Mouse (Mus musculus) heart, embryonic 11.5 days (tissue): ENCODE data around the gene Nepn. TPM values are rescaled to one million over a fixed set of nuclear protein-coding genes. Genes with fewer than 3 reads are reported as not detected.
"Not testable (repeated sequence)": the region's sequence is repeated elsewhere in the genome, so short reads cannot be mapped to it uniquely, and the experiment has no call there.

ENCODE experiments used
- ATAC-seq: fragments of 200-750 bp; cut with Nextera tagmentation; replicated peaks from 2 replicates; pipeline ENCODE4 v1.8.0; 2017; ENCODE audit warnings: moderate library complexity; ENCODE audit not compliant: insufficient number of reproducible peaks, low FRiP score, low TSS enrichment
- H3K27ac ChIP-seq: fragments of 300-500 bp; sonication (generic); 2 replicates; pipeline ENCODE4 v1.5.1; 2014; ENCODE audit warnings: mild to moderate bottlenecking, low read depth, low read length
- H3K27me3 ChIP-seq: fragments of 300-500 bp; sonication (generic); 2 replicates; pipeline ENCODE4 v1.6.1; 2014; ENCODE audit warnings: mild to moderate bottlenecking, low read length, mixed read lengths; ENCODE audit not compliant: control insufficient read depth, insufficient read depth
- H3K36me3 ChIP-seq: fragments of 300-500 bp; sonication (generic); 2 replicates; pipeline ENCODE4 v1.6.1; 2014; ENCODE audit warnings: mild to moderate bottlenecking, low read length, moderate library complexity, mixed read lengths; ENCODE audit not compliant: control insufficient read depth, insufficient read depth
- H3K4me1 ChIP-seq: fragments of 300-500 bp; sonication (generic); 2 replicates; pipeline ENCODE4 v1.6.1; 2014; ENCODE audit warnings: low read length; ENCODE audit not compliant: control insufficient read depth, insufficient read depth
- H3K4me2 ChIP-seq: fragments of 300-500 bp; sonication (generic); 2 replicates; pipeline ENCODE4 v1.6.1; 2014; ENCODE audit warnings: mild to moderate bottlenecking, moderate library complexity
- H3K4me3 ChIP-seq: fragments of 300-500 bp; sonication (generic); 2 replicates; pipeline ENCODE4 v1.5.1; 2014; ENCODE audit warnings: low read depth, low read length
- H3K9ac ChIP-seq: fragments of 300-500 bp; sonication (generic); 2 replicates; pipeline ENCODE4 v1.6.1; 2014; ENCODE audit warnings: mild to moderate bottlenecking, low read depth, low read length, moderate library complexity
- H3K9me3 ChIP-seq: fragments of 300-500 bp; sonication (generic); replicated peaks from 2 replicates; pipeline ENCODE4 v1.6.1; 2016; ENCODE audit warnings: low read length; ENCODE audit not compliant: control insufficient read depth
- WGBS: fragments of 180-500 bp; shearing (Covaris S2); extraction: QIAGEN DNeasy Blood & Tissue Kit; methylation state at CpG from one replicate; pipeline ENCODE4 v1.1.7; 2014; ENCODE audit not compliant: insufficient replicate concordance; 5-methylcytosine and 5-hydroxymethylcytosine counted together
- polyA plus RNA-seq: library from polyadenylated mRNA; unstranded; fragments of >200 nt; fragmentation: Nextera tagmentation; extraction: Ambion mirVana; gene quantifications from 2 replicates; pipeline ENCODE4 v1.2.1, GENCODE M21; 2014

The Nepn gene
- polyA plus RNA-seq: 0.16 TPM in 1 of 2 replicates, not detected in the other

DNA sequence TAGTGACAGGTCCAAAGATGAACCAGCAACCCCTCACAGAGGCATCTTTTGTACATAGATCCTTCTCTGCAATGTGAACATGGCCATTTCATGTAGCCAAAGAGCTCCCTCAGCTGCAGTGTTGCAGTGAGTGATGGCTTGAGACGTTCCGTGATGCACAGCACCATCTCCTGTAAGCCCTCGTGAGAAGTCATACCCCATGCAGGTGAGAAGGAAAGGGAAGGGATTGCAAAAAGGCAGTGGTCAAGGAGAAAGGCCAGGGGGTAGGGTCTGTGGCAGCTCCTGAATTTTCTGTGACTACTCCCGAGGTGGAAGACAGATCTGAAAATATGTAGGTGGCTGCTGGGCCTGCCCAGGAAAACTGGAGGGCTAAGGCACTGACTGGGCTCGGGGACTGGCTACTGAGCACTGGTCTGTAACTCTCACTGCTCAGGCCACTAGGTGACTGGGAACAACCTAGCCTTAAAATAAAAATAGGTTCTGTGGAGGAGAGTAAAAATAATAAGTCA is at the start of gene Nepn:
TSS of gene Nepn (plus strand) at position 51 of the 509 bp plus-strand sequence.
- H3K4me2 ChIP-seq: no peak within 1 kb of the TSS
- no peaks in the 10 kb centered on the region for H3K36me3 ChIP-seq
- 66% methylated on average over 5 of the region's 5 CpGs for WGBS
- H3K9ac ChIP-seq: no peak within 1 kb of the TSS
- no peaks in the 10 kb centered on the region for H3K9me3 ChIP-seq
- ATAC-seq: no peak
- H3K4me1 ChIP-seq: no peaks in the 10 kb centered on the region
- no peak within 1 kb of the TSS for H3K27ac ChIP-seq
- H3K27me3 ChIP-seq: no peaks in the 10 kb centered on the region
- H3K4me3 ChIP-seq: no peak within 1 kb of the TSS

DNA sequence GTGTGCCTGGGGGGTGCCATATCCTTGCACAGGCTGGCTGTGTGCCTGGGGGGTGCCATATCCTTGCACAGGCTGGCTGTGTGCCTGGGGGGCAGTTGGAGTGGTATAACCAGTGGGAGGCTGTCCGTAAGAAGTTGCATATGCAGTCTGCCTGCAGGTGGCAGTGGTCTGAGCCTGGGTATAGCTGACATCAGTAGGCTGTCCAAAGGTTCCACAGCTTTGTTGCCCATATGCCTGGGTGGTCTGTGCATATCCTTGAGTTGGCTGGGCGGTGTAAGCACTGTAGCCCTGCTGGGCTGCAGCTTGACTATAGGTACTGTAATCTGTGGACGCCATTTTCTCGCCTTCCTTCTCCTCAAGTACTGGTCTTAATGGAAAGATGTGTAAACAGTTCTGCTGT is 45.4 kb upstream of the Nepn start:
- WGBS: 87% methylated on average over 4 of the region's 4 CpGs
- not testable (repeated sequence) for H3K9me3 ChIP-seq, H3K4me3 ChIP-seq, H3K27ac ChIP-seq, ATAC-seq, H3K9ac ChIP-seq, H3K4me1 ChIP-seq, H3K27me3 ChIP-seq, H3K4me2 ChIP-seq
- H3K36me3 ChIP-seq: peaks cover 22% of the 10 kb centered on the region

DNA sequence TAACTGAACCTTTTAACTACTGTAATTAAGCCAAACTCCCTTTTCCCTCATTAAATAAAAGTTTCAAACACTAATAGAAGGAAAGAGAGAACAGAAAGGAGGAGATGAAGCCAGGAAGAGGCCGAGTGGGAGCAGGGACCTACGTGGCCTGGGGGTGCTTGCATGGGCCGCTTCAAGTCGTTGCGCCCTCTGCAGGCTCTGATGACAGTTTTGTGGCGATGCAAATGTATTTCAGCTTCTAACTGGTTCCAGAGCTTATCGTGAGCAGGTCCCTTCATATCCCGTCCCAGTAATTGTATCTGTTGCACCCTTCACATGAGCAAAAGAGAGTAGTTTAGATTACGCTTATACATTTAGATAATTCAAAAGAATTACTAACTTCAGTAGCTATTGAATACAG is 35.6 kb upstream of the Nepn start:
- H3K27ac ChIP-seq: no peak overlapping the region
- H3K4me2 ChIP-seq: no peak overlapping the region
- peaks cover 16% of the 10 kb centered on the region for H3K36me3 ChIP-seq
- H3K9me3 ChIP-seq: no peaks in the 10 kb centered on the region
- no peak for ATAC-seq
- no peaks in the 10 kb centered on the region for H3K27me3 ChIP-seq
- H3K4me1 ChIP-seq: no peaks in the 10 kb centered on the region
- no peak overlapping the region for H3K4me3 ChIP-seq
- WGBS: 77% methylated on average over 9 of the region's 9 CpGs
- H3K9ac ChIP-seq: no peak overlapping the region

DNA sequence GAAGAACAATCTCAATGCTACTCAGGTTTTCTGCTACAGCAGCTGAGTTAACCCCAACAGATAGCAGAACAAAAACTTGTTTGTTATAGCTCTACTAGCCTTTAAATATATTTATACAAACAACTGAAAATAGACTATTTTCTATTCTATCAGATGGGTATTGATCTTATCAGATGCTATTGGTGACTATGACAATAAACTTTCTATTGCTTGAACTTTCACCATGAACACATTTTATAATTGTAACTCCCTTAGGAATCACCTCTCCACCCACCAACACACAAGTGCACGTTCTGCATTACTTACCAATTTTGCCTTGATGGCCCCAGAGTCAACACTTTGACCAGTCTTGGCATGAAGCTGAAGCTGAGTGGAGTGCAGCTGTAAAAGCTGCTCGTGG is 30.3 kb upstream of the Nepn start, which contains the start of gene Gm26741:
TSS of gene Gm26741 (plus strand) at position 301 of the 400 bp plus-strand sequence.
- no peaks in the 10 kb centered on the region for H3K27me3 ChIP-seq
- ATAC-seq: no peak
- no peaks in the 10 kb centered on the region for H3K9me3 ChIP-seq
- no peaks in the 10 kb centered on the region for H3K36me3 ChIP-seq
- no peak within 1 kb of the TSS for H3K4me2 ChIP-seq
- H3K9ac ChIP-seq: no peak within 1 kb of the TSS
- 84% methylated on average over 2 of the region's 2 CpGs for WGBS
- no peak within 1 kb of the TSS for H3K27ac ChIP-seq
- no peak within 1 kb of the TSS for H3K4me3 ChIP-seq
- no peaks in the 10 kb centered on the region for H3K4me1 ChIP-seq

DNA sequence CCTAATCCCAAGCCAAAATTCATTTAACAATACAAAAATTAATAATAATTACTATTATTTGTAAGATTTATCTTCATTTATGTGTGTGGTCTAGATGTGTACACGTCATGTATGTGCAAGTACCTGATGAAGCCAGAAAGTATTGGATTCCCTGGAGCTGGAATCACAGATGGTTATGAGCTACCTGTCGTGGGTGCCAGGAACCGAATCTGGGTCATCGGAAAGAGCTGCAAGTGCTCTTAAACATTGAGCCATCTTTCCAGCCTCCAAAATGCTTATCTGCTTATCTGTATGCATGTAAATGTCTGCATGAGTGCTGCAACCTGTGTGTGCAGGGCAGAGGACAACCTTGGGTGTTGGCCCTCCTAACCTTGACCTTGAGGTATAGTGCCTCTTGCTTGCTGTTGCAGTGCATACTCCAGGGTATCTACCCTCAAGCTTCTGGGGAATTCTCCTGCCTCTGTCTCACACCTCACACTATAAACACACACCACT is 28.5 kb upstream of the Nepn start:
- Histone ChIP-seq H3K9me3 (no peaks in the 10 kb centered on the region), H3K4me3 (no peak overlapping the region), H3K36me3 (no peaks in the 10 kb centered on the region), H3K27ac (no peak overlapping the region), H3K4me2 (no peak overlapping the region), H3K27me3 (no peaks in the 10 kb centered on the region), H3K4me1 (no peaks in the 10 kb centered on the region), H3K9ac (no peak overlapping the region)
- WGBS: 95% methylated on average over 4 of the region's 4 CpGs
- no peak for ATAC-seq

DNA sequence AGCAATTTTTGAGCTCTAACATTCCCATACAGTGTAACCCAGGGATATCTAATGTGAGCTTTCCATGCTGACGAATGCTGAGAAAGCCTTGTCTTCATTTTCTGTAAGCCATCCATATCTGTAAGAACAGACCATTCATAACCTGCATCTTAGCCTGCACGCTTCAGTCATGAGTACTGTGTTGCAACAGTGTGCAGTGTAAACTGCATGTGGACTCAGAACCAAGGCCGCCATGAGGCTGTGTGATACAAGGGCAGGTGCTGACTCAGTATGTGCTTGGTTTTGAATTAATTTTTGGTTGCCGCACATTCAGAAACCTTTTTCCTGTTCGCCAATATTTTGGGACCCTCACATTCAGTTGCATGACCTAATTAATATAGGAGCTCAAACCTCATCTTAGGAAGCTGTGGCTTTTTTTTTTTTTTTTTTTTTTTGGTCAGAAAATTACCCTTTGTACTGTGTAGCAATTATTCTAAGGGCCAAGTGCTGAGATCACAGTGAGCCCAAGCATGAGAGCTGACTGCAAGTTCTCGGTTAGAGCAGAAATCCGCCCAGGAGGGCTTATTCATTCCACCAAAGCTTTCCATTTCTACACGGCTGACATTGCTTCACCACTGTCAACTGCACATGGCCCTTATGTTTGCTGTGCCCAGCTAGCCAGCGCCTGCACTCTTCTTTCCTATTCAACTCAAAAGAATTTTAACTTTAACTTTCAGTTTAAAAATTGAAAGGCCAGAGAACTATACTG is 27.7 kb upstream of the Nepn start:
- Histone ChIP-seq H3K27me3 (no peaks in the 10 kb centered on the region), H3K4me1 (no peaks in the 10 kb centered on the region), H3K9ac (no peak overlapping the region), H3K36me3 (no peaks in the 10 kb centered on the region), H3K27ac (no peak overlapping the region), H3K9me3 (no peaks in the 10 kb centered on the region), H3K4me2 (no peak overlapping the region), H3K4me3 (no peak overlapping the region)
- ATAC-seq: no peak
- 92% methylated on average over 9 of the region's 9 CpGs for WGBS

DNA sequence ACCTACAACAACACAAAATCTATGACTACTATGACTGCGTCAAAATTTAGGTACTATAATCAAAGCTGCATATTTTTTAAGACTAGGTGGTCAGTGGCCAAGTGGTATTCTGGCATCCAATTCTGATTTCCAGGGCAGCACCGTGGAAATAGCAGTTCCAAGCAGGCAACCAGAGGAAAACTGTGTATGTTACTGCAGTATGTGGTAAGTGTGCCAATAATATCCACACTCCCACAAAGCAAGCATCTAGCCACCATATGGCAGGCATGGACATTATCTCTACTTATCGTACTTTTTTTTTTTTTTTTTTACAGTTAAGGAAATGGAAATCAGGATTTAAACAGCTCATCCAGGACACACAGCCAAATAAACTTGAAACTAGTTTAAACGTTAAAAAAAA is 20.4 kb upstream of the Nepn start:
- Histone ChIP-seq H3K9ac (no peak overlapping the region), H3K27me3 (no peaks in the 10 kb centered on the region), H3K4me1 (no peaks in the 10 kb centered on the region), H3K4me3 (no peak overlapping the region), H3K4me2 (no peak overlapping the region), H3K27ac (no peak overlapping the region), H3K36me3 (no peaks in the 10 kb centered on the region), H3K9me3 (no peaks in the 10 kb centered on the region)
- WGBS: 75% methylated on average over 4 of the region's 4 CpGs
- no peak for ATAC-seq

DNA sequence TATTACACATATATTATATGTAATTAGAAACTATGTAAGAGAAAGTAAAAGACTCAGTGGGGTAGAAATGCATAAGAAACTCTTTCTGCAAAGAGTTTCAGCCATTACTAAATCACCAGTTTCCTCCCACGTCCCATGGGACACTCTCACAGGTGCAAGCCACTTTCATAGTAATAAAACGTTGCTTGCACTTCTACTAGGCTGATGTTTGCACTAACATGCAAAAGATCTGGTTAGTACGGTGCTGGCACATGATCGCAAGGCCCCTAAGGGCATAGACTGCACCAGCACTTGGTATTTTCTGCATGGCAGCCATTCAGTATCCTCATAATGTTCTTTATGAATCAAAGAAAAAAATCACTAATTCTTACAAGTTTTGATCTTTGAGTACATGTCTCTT is 14.9 kb upstream of the Nepn start:
- no peak for ATAC-seq

DNA sequence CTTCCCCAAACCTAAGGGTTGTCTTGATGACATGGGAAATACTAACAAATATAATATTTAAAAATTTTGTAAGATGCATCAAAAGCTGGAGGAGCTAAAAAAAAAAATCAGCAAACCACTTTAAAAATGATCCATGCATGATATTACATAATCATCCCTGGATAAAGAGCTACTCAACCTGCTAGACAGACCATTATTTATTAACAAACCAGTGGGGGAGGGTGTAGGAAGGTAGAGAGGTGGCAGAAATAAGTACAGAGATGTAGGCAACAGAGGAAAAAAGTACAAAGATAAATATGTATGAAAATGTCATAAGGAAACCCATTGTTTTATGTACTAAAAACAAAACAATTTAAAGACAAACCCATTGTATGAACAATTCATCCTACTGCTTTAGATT is 14.1 kb upstream of the Nepn start:
- H3K4me1 ChIP-seq: peaks cover 2% of the 10 kb centered on the region; the same call in 1 of the 2 replicates
- H3K36me3 ChIP-seq: no peaks in the 10 kb centered on the region
- no peak overlapping the region for H3K9ac ChIP-seq
- H3K9me3 ChIP-seq: no peaks in the 10 kb centered on the region
- H3K27me3 ChIP-seq: no peaks in the 10 kb centered on the region
- H3K4me3 ChIP-seq: no peak overlapping the region
- ATAC-seq: no peak
- H3K27ac ChIP-seq: no peak overlapping the region
- no peak overlapping the region for H3K4me2 ChIP-seq

More for the DNA sequence above, 14.9 kb upstream of the Nepn start:
- H3K27me3 ChIP-seq: no peaks in the 10 kb centered on the region
- no peaks in the 10 kb centered on the region for H3K4me1 ChIP-seq
- H3K4me3 ChIP-seq: no peak overlapping the region
- no peak overlapping the region for H3K4me2 ChIP-seq
- H3K36me3 ChIP-seq: no peaks in the 10 kb centered on the region
- no peak overlapping the region for H3K27ac ChIP-seq
- H3K9ac ChIP-seq: no peak overlapping the region
- 88% methylated on average over 4 of the region's 4 CpGs for WGBS
- no peaks in the 10 kb centered on the region for H3K9me3 ChIP-seq
